Mouse (Mus musculus): ENCODE measurements at regions not wholly inside any gene's neighbourhood (a gene's known extent, or its start where the extent isn't known, plus 50 kb on each side); places are given as distances from the start of the nearest gene placed in this dataset.

- 91% methylated on average over 1 of the region's 1 CpGs for WGBS
- no peak overlapping the region for H3K27ac ChIP-seq (ENCODE audit: insufficient read depth, low read depth, low read length)
- H3K4me1 ChIP-seq (ENCODE audit: control insufficient read depth, insufficient read depth, low read length): no peaks in the 10 kb centered on the region
- TF ChIP-seq CTCF (IDR thresholded peaks at IDR 0.05; ENCODE audit: insufficient read depth, low read depth, low read length): no peak
- TF ChIP-seq POLR2A (IDR thresholded peaks at IDR 0.05; ENCODE audit: insufficient read depth, low read depth, low read length): no peak
- H3K4me3 ChIP-seq (ENCODE audit: insufficient read depth, low read depth, low read length): no peak overlapping the region
These were observed 90.1 kb upstream of the Hs6st1 start for GRCm38 (mm10) chr1:35978116-35978515.

GRCm38 (mm10) chr1:35978766-35979165, 89.4 kb upstream of the Hs6st1 start:
- Histone ChIP-seq H3K4me3 (ENCODE audit: insufficient read depth, low read depth, low read length) (no peak overlapping the region), H3K4me1 (ENCODE audit: control insufficient read depth, insufficient read depth, low read length) (no peaks in the 10 kb centered on the region), H3K27ac (ENCODE audit: insufficient read depth, low read depth, low read length) (no peak overlapping the region)
- TF ChIP-seq CTCF (IDR thresholded peaks at IDR 0.05; ENCODE audit: insufficient read depth, low read depth, low read length): no peak
- TF ChIP-seq POLR2A (IDR thresholded peaks at IDR 0.05; ENCODE audit: insufficient read depth, low read depth, low read length): no peak
- WGBS: 77% methylated on average over 4 of the region's 4 CpGs

- Histone ChIP-seq H3K4me1 (ENCODE audit: control insufficient read depth, insufficient read depth, low read length) (no peaks in the 10 kb centered on the region), H3K27ac (ENCODE audit: insufficient read depth, low read depth, low read length) (no peak overlapping the region), H3K4me3 (ENCODE audit: insufficient read depth, low read depth, low read length) (no peak overlapping the region)
- TF ChIP-seq POLR2A (IDR thresholded peaks at IDR 0.05; ENCODE audit: insufficient read depth, low read depth, low read length): no peak
- no peak for TF ChIP-seq CTCF (IDR thresholded peaks at IDR 0.05; ENCODE audit: insufficient read depth, low read depth, low read length)
- 99% methylated on average over 4 of the region's 4 CpGs for WGBS
These were observed 87.0 kb upstream of the Hs6st1 start for GRCm38 (mm10) chr1:35981226-35981625.

GRCm38 (mm10) chr1:35983361-35983760, 84.8 kb upstream of the Hs6st1 start:
- 81% methylated on average over 3 of the region's 3 CpGs for WGBS
- H3K4me1 ChIP-seq (ENCODE audit: control insufficient read depth, insufficient read depth, low read length): no peaks in the 10 kb centered on the region
- no peak overlapping the region for H3K4me3 ChIP-seq (ENCODE audit: insufficient read depth, low read depth, low read length)
- TF ChIP-seq CTCF (IDR thresholded peaks at IDR 0.05; ENCODE audit: insufficient read depth, low read depth, low read length) (no peak), POLR2A (IDR thresholded peaks at IDR 0.05; ENCODE audit: insufficient read depth, low read depth, low read length) (no peak)
- no peak overlapping the region for H3K27ac ChIP-seq (ENCODE audit: insufficient read depth, low read depth, low read length)

GRCm38 (mm10) chr1:35985318-35985717, 82.9 kb upstream of the Hs6st1 start:
- no peak for TF ChIP-seq POLR2A (IDR thresholded peaks at IDR 0.05; ENCODE audit: insufficient read depth, low read depth, low read length)
- no peak for TF ChIP-seq CTCF (IDR thresholded peaks at IDR 0.05; ENCODE audit: insufficient read depth, low read depth, low read length)
- H3K4me1 ChIP-seq (ENCODE audit: control insufficient read depth, insufficient read depth, low read length): no peaks in the 10 kb centered on the region
- H3K4me3 ChIP-seq (ENCODE audit: insufficient read depth, low read depth, low read length): no peak overlapping the region
- no peak overlapping the region for H3K27ac ChIP-seq (ENCODE audit: insufficient read depth, low read depth, low read length)
- 90% methylated on average over 6 of the region's 6 CpGs for WGBS

GRCm38 (mm10) chr1:35986666-35987065, 81.5 kb upstream of the Hs6st1 start:
- Histone ChIP-seq H3K4me3 (ENCODE audit: insufficient read depth, low read depth, low read length) (no peak overlapping the region), H3K4me1 (ENCODE audit: control insufficient read depth, insufficient read depth, low read length) (no peaks in the 10 kb centered on the region), H3K27ac (ENCODE audit: insufficient read depth, low read depth, low read length) (no peak overlapping the region)
- 68% methylated on average over 8 of the region's 8 CpGs for WGBS
- no peak for TF ChIP-seq POLR2A (IDR thresholded peaks at IDR 0.05; ENCODE audit: insufficient read depth, low read depth, low read length)
- TF ChIP-seq CTCF (IDR thresholded peaks at IDR 0.05; ENCODE audit: insufficient read depth, low read depth, low read length): no peak

- H3K27ac ChIP-seq (ENCODE audit: insufficient read depth, low read depth, low read length): no peak overlapping the region
- WGBS: 72% methylated on average over 8 of the region's 8 CpGs
- TF ChIP-seq POLR2A (IDR thresholded peaks at IDR 0.05; ENCODE audit: insufficient read depth, low read depth, low read length) (no peak), CTCF (IDR thresholded peaks at IDR 0.05; ENCODE audit: insufficient read depth, low read depth, low read length) (no peak)
- H3K4me1 ChIP-seq (ENCODE audit: control insufficient read depth, insufficient read depth, low read length): no peaks in the 10 kb centered on the region; the same call in 1 of the 2 replicates
- no peak overlapping the region for H3K4me3 ChIP-seq (ENCODE audit: insufficient read depth, low read depth, low read length)
These were observed 75.8 kb upstream of the Hs6st1 start for GRCm38 (mm10) chr1:35992227-35992909.

GRCm38 (mm10) chr1:35992937-35993336, 75.3 kb upstream of the Hs6st1 start:
- Histone ChIP-seq H3K4me1 (ENCODE audit: control insufficient read depth, insufficient read depth, low read length) (no peaks in the 10 kb centered on the region; the same call in 1 of the 2 replicates), H3K4me3 (ENCODE audit: insufficient read depth, low read depth, low read length) (no peak overlapping the region), H3K27ac (ENCODE audit: insufficient read depth, low read depth, low read length) (no peak overlapping the region)
- WGBS: 67% methylated on average over 3 of the region's 3 CpGs
- TF ChIP-seq POLR2A (IDR thresholded peaks at IDR 0.05; ENCODE audit: insufficient read depth, low read depth, low read length): no peak
- TF ChIP-seq CTCF (IDR thresholded peaks at IDR 0.05; ENCODE audit: insufficient read depth, low read depth, low read length): no peak

- WGBS: 87% methylated on average over 6 of the region's 6 CpGs
- Histone ChIP-seq H3K4me3 (ENCODE audit: insufficient read depth, low read depth, low read length) (no peak overlapping the region), H3K27ac (ENCODE audit: insufficient read depth, low read depth, low read length) (no peak overlapping the region), H3K4me1 (ENCODE audit: control insufficient read depth, insufficient read depth, low read length) (no peaks in the 10 kb centered on the region; the same call in 1 of the 2 replicates)
- no peak for TF ChIP-seq POLR2A (IDR thresholded peaks at IDR 0.05; ENCODE audit: insufficient read depth, low read depth, low read length)
- TF ChIP-seq CTCF (IDR thresholded peaks at IDR 0.05; ENCODE audit: insufficient read depth, low read depth, low read length): no peak
These were observed 72.5 kb upstream of the Hs6st1 start for GRCm38 (mm10) chr1:35995691-35996090.

Data from olfactory bulb, adult 2 months (tissue).